Mouse (Mus musculus) cerebellum, adult 2 months (tissue): ENCODE data around the gene Ptgis.

ENCODE experiments used
- CTCF ChIP-seq: fragments of 200-500 bp; IDR thresholded peaks from 2 replicates; pipeline ENCODE4 v1.5.1; 2011; ENCODE audit warnings: low read depth, mild to moderate bottlenecking, control low read depth, low read length, moderate library complexity, borderline replicate concordance; ENCODE audit not compliant: insufficient read depth
- POLR2A ChIP-seq: fragments of 200-500 bp; IDR thresholded peaks from 2 replicates; pipeline ENCODE4 v1.6.1; 2011; ENCODE audit warnings: low read length, control low read depth, borderline replicate concordance; ENCODE audit not compliant: insufficient read depth

DNA sequence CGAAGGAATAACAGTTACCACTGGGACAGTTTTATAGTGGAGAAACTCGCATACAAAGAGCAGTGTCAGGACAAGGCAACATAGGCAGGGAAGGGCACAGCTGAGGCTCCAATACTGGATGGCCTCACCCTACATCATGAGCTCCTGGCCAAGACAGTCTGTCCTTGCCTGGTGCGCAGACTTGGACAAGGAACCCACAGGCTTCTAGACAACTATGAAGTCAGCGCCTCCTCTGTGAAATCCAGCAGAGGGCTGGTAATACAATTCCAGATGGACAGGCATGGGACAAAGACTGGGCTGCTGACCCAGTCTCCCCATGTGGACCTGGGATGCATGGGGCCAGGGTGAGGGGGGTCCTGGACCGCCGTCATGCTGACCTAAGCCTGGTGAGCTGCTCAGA is 16.2 kb downstream of the Ptgis start:
- TF ChIP-seq POLR2A (no peak), CTCF (no peak)
